Mouse (Mus musculus): ENCODE measurements at regions not wholly inside any gene's neighbourhood (a gene's known extent, or its start where the extent isn't known, plus 50 kb on each side); places are given as distances from the start of the nearest gene placed in this dataset.

DNA sequence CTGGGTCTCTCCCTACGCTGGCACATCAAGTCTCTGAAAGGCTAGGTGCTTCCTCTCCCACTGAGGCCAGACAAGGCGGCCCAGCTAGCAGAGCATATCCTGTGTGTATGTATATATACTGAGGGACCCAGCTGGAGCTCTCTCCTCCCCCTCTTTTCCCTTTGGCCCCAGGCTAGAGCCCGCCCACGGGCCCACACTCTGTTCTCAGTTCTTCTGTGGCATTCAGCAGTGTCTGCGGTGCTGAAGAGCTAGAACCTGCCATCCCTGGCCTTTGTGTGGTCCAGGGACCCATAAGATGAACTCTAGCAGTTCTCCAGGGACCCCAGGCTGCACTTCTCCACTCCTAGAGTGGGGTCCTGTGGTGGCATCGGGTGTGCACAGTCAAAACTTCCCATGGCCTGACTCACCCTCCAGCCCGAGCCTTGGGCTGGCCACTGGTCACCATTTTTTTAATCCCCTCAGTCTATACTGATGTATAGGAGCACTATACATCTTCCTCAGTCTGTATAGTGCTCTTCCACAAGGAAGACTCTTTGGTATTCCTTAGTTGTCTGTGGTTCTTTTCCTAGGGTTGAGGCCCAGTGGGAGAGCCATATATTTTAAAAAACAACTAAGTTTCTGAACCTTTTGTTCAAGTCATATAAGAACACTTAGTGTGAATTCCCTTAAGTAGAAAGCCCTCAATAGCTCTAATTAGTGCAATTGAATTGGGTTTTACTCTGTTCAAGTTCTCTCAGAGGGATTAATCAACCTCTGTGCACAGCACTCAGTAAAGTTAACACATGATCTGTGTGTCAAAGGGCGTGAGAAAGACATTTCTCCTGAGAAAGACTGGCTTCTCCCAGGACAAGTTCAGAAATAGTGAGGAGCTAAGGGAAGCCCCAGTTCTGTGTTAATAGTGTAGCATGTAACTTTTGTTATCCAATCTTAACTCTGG is 401.3 kb downstream of the Ipmk start:
- DNase-seq: no peak
- intact Hi-C loops (cut with DNase I): no loop called here

DNA sequence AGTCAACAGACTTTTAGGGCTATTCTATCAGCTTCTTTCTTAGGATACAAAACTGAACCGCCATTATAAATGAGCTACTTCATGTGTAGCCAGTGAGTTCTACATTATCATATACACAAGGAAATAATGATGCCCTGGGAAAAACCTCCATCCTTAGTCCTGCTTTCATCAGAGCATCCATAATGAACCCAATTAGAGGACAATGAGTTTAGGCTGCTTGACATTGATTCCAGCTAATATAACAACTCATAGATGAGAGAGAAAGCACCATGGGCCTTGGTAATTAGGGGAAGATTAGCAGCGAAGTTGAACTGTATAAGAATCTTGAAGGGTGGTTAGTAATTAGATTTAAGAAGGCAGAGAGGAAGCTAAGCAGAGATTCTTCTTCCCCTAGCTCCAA is 405.7 kb downstream of the Ipmk start:
- intact Hi-C loops (cut with DNase I): no loop called here
- no peak for DNase-seq

DNA sequence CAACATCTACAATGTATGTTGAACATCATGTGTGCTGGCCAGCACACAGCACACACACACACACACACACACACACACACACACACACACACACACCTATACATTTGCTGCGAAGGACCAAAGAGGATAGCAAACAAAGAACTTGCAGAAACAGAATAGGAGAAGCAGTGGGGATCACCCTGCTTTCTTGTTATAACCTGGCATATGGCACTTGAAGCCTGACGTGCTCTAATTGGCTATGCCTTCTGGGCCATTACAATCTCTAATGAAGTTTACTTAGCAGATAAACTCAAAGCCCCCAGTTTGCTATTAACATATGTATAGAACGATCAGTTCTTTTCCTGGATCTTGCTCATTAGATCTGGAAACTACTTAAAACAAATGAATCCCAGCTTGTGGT is 407.2 kb downstream of the Ipmk start:
- intact Hi-C loops (cut with DNase I): no loop called here
- no peak for DNase-seq

DNA sequence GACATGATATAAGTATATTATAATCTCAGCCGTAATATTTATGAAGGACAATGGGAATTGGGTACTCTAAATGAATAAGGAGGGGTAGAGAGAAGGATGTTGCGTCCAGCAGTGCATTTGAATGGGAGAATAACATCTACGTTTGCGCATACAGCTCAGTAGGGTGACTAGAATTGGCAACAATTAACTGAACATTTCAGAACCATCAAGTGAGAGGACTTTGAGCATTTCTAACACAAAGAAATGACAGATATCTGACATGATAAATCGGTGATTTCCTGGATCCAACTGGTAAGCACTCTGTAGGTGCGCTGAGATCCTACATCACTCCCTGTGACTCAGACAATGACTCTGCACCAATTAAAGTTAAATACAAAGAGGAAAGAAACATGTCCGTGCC is 431.3 kb downstream of the Ipmk start:
- DNase-seq: no peak
- intact Hi-C loops (cut with DNase I): no loop called here

DNA sequence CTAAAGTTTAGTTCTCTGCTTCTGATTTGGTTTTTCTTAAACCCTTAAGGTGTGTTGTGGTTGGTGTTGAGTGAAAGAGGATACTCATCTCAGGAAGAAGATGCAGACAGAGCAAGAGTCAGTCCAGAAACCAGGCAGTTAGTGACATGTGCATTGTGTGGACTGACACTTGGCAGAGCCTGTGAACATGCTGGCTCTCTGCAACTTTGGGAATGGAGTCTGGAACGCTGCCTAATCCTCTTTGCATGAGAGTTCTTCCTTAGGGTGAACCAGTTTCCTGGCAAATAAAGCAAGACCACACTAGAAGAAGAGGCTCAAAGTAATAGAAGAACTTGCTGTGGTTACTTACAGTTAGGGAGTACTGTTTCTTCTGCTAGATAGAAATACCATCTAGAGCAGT is 441.7 kb downstream of the Ipmk start:
- no peak for DNase-seq
- intact Hi-C loops (cut with DNase I): no loop called here

DNA sequence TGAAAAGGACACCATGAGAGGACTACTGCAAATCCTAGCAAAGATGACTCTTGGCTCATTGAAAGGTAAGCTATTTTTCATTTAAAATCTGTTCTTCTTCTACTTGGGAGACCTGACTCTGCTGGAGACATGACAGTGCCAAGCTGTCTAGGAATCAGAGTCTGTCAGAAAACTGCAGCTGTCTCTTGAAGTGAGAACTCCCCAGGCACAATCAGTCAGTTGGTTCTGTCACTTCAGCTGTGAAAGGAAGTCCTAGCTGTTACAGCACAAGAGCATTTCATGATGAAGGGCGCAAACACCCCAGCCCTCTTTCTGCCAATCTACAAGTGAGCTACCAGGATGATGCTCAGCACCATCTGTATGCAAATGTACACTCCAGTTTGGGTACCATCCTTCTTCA is 442.4 kb downstream of the Ipmk start:
- intact Hi-C loops (cut with DNase I): no loop called here
- no peak for DNase-seq

DNA sequence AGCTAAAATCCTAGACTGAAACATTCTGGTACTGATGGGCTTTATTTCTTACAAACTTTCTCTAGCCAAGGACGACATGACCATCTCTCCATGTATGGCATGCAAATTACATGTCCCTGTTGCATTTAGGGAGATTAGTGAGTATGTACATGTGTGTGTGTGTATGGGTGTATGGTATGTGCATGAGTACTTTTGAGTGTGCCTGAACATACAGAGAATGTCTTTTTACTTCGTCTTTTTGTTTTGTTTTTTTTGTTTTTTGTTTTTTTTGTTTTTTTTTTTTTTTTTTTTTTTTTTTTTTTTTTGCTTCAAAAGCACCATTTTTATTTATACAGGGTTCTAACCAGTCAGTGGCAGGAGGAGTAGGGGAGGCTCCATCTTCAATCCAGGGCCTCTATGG is 451.1 kb downstream of the Ipmk start:
- intact Hi-C loops (cut with DNase I): no loop called here
- no peak for DNase-seq

DNA sequence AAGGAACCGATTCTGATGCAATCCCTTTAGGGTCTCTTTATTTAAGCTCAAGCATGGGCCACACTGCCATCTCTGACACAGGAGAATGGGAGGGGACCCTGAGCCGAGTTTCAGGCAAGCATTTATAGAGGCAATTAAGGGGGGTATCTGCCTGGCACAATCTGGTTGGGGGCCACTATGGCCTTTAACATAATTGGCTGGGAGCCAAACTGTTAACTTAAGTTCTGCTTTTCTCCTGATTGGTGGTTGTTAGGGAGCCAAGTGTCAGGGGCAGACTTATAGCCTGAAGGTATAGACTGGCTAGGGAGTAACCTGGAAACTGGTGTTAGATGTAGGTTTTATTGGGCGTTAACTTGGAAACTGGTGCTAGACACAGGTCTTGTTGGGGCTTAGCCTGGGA is 454.9 kb downstream of the Ipmk start:
- no peak for DNase-seq
- intact Hi-C loops (cut with DNase I): no loop called here

DNA sequence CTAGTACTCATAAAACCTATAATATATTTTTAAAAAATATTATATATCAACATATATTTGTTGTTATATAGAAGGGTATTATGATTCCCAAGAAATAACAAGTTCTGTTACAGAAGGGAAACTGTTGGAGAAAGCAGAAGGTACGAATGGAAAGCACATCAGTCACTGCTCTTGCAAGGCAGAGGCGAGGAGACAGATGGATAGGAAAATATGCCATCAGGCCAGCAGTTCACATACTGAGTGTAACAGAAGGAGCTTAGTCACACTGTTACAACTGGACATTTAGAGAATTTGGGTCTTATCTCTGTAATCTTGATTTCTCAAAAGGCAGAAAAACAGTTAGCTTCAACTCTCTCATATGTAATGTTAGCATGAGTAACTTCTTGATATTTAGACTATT is 485.1 kb downstream of the Ipmk start:
- DNase-seq: no peak
- intact Hi-C loops (cut with DNase I): no loop called here

DNA sequence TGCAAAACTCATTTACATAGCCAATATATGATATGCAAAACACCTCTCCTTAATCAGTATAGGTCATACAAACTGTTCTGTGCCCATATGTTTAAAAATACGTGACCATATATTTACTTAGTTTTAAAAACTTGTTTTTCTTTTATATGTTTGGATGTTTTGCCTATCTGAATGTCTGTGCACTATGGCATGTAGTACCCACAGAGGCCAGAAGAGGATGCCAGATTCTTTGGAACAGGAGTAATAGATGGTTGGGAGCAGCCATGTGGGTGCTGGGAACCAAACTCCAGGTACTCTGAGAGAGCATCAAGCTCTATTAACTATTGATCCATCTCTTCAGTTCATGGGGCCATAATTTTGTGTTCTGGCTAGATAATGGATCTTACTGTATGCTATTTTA is 487.5 kb downstream of the Ipmk start:
- no peak for DNase-seq

DNA sequence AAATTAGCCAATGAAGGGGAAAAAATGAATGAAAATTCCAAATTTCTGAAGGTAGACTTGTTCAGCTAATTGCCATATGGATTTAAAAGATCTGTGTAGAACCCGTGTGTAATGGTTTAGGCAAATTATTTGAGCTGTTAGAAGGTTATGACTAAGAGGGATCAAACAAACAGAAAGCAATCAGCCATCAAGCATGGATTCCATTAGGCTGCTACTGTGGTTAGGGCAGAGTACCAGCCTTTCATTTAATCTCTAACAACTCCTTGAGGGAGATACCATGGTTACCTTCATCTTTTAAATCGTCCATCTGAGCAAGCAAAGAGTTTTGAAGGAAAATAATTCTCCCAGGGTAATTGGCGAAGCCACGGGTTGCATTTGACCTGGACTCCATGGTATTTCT is 509.5 kb downstream of the Ipmk start:
- intact Hi-C loops (cut with DNase I): no loop called here
- DNase-seq: no peak

More for the DNA sequence above, 487.5 kb downstream of the Ipmk start:
- intact Hi-C loops (cut with DNase I): no loop called here

DNA sequence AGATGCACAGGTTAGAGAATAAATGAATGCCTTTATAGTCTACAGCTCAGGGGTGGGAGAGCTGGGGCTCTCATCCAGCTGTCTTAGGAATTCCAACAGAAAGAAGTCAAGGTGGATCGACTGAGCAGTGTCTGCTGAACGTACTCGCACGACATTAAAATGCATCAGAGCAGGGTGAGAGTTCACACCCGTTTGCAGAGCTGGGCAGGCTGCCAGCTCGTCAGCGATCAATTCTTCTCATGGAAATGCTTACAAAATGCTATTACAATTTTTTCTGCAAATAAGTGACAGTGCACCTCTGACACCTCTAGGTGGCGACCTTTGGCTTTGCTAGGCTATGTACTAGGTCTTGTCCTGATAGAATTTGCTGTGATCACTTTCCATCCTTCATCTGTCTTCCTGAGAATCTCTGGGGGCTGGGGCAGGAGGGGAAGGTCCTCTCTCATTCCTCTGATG is 510.0 kb downstream of the Ipmk start:
- peak in 1 of 2 experiments; percentile 1 for DNase-seq
- intact Hi-C loops (cut with DNase I): no loop called here

DNA sequence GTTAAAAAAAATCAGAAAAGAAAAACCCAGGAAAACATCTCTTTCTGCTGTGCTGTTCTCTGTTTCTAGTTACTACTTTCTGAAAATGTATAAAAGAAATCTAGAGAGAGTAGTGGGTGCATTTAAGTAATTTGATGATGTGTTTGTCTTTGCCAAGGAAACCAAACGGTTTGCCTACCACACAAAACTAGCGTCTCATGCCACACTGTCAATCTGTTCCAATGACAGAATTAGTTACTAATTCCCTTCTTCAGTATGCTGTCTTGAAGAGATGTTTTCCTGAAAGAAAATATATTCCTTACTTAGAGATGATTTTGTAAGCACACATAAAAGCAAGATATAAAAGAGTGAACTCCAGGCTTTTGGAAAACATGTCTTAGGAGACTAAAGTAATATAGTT is 546.2 kb downstream of the Ipmk start:
- no peak for DNase-seq
- intact Hi-C loops (cut with DNase I): no loop called here

DNA sequence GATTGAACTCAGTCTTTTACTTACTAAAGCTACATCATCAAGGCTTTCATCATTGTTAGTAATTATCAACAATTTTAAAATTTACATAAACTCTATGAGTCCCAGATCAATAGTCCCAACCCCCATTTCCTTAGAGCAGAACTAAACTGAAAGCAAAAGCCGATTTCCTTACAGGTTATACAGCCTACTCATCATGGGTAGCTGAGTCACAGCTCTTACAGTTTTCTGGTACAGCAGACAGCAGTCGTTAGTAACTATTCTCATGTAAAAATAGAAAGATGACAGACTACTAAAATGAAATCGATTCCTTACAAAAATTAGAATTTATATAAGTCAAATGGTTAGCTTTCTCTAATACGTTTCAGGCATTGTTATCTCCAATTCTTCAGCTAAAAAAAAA is 557.5 kb downstream of the Ipmk start:
- no peak for DNase-seq
- intact Hi-C loops (cut with DNase I): no loop called here
